Mouse (Mus musculus): ENCODE data around the gene Pycr1. TPM values are rescaled to one million over a fixed set of nuclear protein-coding genes. Genes with fewer than 3 reads are reported as not detected.
A peak's percentile ranks its signal among the peaks of the same experiment; 100 is the strongest.

The Pycr1 gene
- total RNA-seq, 2 experiments from 2014 or later, result 3.5 to 3.8 TPM

DNA sequence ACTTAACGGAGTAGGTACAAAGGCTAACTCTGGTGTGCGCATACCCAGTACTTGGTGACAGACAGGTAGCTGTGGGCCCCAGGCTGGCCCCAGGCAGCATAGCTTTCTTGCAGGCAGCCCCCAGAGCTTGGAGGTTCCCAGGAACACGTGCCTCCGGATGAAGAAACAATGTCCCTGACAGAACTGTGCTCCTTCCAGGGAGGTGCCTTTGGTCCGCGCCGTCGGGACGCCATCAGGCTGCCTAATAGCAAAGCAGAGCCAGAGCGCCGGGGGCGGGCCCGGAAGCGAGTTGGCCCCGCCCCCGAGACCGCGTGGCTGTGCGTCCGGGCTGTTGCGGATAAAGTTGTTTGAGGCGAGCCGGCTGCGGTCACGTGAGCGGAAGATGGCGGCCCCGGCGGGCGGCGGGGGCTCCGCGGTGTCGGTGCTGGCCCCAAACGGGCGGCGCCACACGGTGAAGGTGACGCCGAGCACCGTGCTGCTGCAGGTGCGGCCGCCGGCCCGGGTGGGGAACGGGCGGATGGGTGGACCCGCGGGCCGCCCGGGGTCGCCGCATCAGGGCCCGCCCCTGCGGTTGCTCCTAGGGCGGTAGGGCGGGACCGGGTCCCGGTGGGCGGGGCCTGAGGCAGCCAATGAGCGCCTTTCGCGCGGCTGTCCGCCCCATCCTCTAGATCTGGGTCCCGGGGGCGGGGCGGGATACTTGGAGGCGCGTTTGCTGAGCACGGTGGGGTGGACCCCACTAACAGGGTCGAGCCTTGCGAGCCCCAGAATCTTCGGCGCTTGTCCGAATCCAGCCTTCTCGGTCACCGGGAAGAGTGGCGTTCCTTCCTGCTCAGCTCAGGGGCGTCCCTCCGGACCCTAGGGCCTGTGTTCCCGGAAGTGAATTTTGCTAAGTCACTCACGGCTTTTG is 29.4 kb upstream of the Pycr1 start, which contains the start of gene Aspscr1:
Gene Aspscr1 (plus strand): TSS at position 287 of the 907 bp plus-strand sequence.
- Histone ChIP-seq H3K27ac (peak within 1 kb of the TSS; percentile 97), H3K4me3 (peak within 1 kb of the TSS; percentile 88)
- intact Hi-C loops (cut with DNase I), result loop anchor here (2.0 kb wide), 1 partner anchor 14 kb away; no protein-coding TSS in a partner anchor
- TF ChIP-seq CTCF (IDR thresholded peaks at IDR 0.05), result no peak
- DNase-seq, result peak; percentile 99

DNA sequence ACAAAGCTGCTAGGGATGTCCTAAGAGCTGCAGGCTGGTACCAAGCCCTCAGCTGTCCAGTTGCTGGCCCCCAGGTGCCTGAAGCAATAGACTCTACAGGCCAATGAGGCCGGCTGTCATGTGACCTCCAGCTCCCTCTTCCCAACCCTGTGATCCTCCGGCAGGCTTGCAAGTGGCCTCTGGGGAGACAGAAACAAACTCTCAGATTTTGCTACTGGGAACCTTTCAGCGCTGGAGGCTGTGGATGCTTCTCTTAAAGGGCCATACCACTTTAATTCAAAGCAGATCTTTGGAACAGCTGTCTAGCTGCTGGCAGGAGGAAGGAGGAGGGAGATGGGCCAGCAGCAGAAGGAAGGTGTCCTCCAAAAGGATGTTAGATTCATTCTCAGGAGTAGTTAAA is 23.0 kb upstream of the Pycr1 start:
- intact Hi-C loops (cut with DNase I), result no loop called here
- no peak for TF ChIP-seq CTCF (IDR thresholded peaks at IDR 0.05)
- H3K27ac ChIP-seq, result no peak overlapping the region

DNA sequence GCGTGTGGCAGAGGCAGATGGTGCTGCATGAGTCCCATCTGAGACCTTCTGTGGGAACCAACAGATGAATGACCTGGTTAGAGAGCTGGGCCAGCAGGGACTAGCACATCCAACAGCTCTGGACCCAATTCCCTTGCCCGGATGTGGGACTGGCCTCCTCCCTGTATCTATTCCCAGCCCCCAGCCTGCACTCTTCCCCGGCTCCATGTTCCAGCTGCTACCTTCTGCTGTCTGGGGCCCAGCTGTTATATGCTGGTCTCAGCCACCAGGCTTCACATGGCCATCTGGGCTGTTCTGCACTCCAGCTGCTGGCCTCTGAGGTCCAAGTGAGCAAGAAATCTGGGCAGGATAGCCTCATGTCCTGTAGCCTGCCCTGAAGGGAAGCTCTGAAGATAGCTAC is 21.8 kb upstream of the Pycr1 start:
- intact Hi-C loops (cut with DNase I), result loop anchor here (2.0 kb wide), 1 partner anchor 21 kb away; no protein-coding TSS in a partner anchor
- peak; percentile 51 for DNase-seq
- TF ChIP-seq CTCF (IDR thresholded peaks at IDR 0.05), result no peak
- no peak overlapping the region for H3K27ac ChIP-seq
- H3K4me3 ChIP-seq, result no peak overlapping the region

More for the DNA sequence above, 23.0 kb upstream of the Pycr1 start:
- no peak overlapping the region for H3K4me3 ChIP-seq
- peak; percentile 38 for DNase-seq

DNA sequence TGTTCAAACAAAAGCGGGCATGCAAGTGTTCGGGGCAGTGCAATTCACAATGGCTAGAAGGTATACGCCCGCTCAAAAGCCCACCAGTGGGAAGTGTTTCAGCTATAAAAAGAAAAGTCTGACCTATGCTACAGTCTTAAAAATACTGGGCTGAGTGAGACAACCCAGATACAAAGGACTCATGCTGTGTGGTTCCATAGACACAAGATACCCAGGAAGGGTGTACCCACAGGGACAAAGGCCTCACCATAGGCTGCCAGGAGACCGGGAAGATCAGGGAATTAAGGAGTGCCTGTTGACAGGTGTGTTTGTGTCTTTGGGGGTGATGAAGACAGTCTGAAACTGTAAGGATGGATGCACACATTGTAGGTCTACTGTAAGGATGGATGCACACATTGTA is 20.1 kb upstream of the Pycr1 start:
- Histone ChIP-seq H3K4me3 (no peak overlapping the region), H3K27ac (no peak overlapping the region)
- intact Hi-C loops (cut with DNase I), result loop anchor here (2.0 kb wide), 1 partner anchor 23 kb away; no protein-coding TSS in a partner anchor
- DNase-seq, result no peak
- no peak for TF ChIP-seq CTCF (IDR thresholded peaks at IDR 0.05)

DNA sequence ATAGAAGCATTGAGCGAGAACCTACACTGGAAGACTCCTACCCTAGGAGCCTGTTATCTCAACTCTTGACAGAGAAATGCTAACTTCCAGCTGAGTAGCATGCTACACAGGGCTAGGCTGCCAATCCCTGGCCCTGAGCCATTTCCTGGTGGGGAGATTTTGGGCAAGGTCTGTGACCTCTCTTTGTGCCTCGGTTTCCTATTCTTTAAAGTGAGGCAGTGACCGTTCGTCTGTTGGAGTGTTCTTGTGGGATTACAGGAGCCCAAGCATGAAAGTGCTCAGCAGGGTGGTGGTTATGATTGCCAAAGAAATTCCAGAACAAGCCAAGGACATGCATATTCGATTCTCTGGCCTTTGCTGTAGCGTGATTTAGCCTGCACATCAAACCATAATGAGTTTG is 19.2 kb upstream of the Pycr1 start:
- DNase-seq, result no peak
- Histone ChIP-seq H3K27ac (no peak overlapping the region), H3K4me3 (no peak overlapping the region)
- no peak for TF ChIP-seq CTCF (IDR thresholded peaks at IDR 0.05)
- intact Hi-C loops (cut with DNase I), result no loop called here

DNA sequence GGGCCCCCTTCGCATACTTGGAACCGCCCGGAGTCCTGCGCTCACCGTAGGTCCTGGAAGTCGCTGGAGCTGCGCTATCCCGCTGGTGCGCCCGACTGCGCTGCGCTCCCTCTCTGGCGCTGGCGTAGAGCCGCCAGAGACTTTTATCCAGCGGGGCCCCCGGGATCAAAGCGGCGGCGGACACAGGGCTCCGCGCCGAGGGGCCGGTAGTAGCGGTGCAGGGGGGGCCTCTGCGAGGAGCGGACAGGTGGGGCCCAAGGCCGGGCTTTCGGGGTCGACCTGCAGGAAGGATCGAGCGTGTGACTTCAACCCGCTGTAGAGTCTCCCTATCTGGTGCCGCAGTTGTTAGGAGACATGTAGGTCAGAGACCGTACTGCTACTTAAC is 17.5 kb upstream of the Pycr1 start, which contains the start of gene Notum:
Gene Notum (minus strand): TSS at position 100 of the 385 bp plus-strand sequence.
- intact Hi-C loops (cut with DNase I), result no loop called here
- no peak for TF ChIP-seq CTCF (IDR thresholded peaks at IDR 0.05)
- H3K4me3 ChIP-seq, result peak within 1 kb of the TSS; percentile 75
- no peak within 1 kb of the TSS for H3K27ac ChIP-seq
- no peak for DNase-seq

DNA sequence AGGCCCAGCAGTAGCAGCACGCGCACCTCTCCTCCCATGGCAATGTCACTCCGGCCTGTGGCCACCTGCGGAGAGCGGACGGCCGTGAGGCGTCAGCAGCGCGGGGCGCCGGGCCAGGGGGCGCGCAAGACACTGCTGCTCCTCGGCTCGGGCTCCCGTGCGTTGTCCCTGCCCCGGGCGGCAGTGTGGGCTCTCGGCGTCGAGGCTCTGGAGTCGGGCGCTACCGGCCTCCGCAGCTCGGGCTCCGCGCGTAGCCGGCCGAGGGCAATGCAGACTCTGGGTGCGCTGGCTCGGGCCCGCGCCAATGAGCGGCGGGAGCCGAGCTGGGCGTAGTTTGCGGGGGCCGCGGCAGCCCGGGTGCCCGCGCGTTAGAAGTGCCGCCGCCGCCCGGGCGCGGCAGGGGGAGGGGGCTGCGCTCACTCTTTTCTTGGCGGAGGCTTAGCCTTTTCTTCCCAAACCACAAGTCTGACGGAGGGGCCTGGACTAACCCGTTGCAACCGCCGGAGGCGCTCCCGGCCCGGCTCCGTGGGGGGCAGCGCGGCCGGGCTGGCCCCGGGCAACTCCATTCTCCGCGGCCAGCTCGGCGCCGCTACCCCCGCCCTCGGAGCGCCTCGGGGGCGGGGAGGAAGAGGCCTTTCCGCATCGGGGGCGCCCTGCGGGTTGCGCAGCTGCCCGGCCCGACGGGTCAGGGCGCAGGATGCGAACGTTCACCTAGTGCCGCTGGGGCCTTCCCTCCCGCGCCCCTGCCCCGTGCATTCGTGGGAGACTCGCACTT is 16.9 kb upstream of the Pycr1 start:
- TF ChIP-seq CTCF (IDR thresholded peaks at IDR 0.05), result peak; percentile 50
- H3K27ac ChIP-seq, result no peak overlapping the region
- peak overlapping the region; percentile 75 for H3K4me3 ChIP-seq
- peak; percentile 64 for DNase-seq
- intact Hi-C loops (cut with DNase I), result no loop called here

DNA sequence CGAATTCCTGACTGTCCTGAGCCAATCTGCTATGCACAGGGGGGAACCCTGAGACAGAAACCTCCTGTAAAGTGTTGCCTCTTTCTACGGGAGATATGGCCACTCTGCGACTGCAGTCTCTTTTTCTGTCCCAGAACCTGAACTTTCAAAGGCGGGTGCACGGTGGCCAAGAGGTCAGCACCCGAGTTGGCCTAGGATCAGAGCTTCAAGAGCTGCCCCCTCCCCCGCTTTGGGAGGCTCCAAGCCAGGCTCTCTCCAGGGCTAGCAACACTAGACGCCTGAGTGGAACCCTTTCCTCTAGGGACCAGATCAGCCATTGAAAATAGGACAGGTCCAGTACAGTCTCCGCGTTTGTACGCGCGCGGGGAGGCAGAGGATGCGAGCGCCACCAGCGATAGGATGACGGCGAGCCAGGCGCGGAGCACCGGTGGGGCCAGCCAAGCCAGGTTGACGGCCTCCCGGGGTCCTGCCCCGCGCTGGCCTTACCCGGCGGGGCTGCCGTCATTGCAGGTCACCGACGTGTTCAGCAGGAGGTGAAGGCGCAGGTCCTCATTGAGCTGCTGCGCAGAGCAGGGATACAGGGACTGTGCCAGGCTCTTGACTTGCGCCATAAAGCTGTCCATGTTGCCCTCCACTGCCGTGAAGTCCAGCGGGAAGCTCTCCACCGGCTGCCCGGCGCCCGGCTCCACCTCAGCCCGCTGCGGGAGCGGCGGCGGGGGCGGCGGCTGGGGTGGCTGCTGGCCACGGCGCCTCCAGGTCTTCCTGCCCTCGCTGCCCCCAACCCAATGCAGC is 16.1 kb upstream of the Pycr1 start:
- no peak overlapping the region for H3K27ac ChIP-seq
- peak overlapping the region; percentile 75 for H3K4me3 ChIP-seq
- intact Hi-C loops (cut with DNase I), result loop anchor here (1.0 to 10.0 kb wide), 3 partner anchors 13 to 115 kb away; partner anchors contain the start of gene Aspscr1
- TF ChIP-seq CTCF (IDR thresholded peaks at IDR 0.05), result no peak
- DNase-seq, result peak; percentile 45

DNA sequence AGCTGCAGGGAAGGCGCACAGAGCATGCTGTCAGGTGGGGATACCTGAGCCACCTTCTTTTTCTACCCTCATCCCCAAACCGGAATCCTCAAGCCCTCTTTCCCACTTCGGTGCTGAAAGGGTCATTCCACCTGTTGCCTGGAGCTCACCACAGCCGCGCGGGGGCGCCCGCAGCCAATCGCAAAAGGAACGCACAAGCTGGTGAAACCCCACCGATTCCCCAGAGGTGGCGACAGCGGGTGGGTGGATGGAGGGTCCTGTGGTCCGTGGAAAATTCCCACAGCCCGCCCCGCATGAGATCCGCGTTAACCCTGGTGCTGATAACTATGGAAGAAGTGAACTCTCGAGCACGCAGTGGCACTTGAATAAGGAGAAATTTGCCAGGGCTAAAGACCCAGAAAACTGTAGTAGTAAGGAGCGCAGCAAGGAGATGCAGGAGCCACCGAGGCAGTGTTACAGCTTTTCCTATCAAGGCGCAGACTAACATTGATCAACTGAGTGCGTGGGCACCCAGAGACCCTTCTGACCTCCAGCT is 15.4 kb upstream of the Pycr1 start:
- TF ChIP-seq CTCF (IDR thresholded peaks at IDR 0.05), result peak; percentile 93
- peak; percentile 88 for DNase-seq
- H3K4me3 ChIP-seq, result peak overlapping the region; percentile 25; the same call in 1 of the 2 replicates
- H3K27ac ChIP-seq, result no peak overlapping the region
- intact Hi-C loops (cut with DNase I), result loop anchor here (1.0 to 10.0 kb wide), 3 partner anchors 14 to 116 kb away; partner anchors contain the start of gene Aspscr1

DNA sequence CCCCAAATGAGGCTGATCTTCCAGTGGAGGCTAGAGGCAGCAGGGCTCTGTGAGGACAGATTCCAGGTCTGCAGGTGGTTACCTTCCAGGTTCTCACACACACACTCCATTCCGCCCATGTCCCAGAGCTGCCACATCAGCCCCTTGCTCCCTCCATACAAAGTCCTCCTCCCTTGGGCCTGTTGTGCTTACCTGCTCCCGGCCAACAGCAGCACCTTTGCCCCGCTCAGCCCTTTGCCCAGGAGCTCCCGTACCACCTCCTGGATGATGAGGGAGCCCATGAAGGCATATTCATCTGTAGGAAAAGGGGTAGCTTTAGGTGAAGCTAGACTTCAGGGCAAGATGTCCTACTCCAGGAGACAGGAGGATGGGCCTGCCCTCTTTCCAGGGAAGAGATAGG is 13.7 kb upstream of the Pycr1 start:
- no peak overlapping the region for H3K4me3 ChIP-seq
- intact Hi-C loops (cut with DNase I), result loop anchor here (10.0 kb wide), 1 partner anchor 118 kb away; no protein-coding TSS in a partner anchor
- DNase-seq, result no peak
- TF ChIP-seq CTCF (IDR thresholded peaks at IDR 0.05), result no peak
- H3K27ac ChIP-seq, result no peak overlapping the region

DNA sequence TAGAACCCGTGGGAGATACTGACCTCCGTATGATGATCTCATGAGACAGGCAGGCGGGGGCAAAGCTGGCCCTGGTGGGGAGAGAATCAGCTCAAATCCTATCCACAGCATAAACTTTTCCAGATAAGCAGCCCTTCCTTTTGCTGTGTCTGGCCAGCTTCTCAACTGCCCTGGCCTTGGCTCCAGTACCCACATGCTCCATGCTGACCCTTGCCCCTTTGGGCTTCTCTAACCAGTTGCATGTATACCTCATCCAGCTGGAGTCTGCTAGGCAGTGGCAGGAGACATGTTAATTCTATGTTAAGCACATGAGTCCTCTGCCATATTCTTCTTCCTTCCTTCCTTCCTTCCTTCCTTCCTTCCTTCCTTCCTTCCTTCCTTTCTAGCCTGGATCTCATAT is 11.2 kb upstream of the Pycr1 start:
- H3K4me3 ChIP-seq, result no peak overlapping the region
- DNase-seq, result no peak
- no peak overlapping the region for H3K27ac ChIP-seq
- intact Hi-C loops (cut with DNase I), result loop anchor here (10.0 kb wide), 1 partner anchor 120 kb away; no protein-coding TSS in a partner anchor
- no peak for TF ChIP-seq CTCF (IDR thresholded peaks at IDR 0.05)

Measured in gastrocnemius, adult 2 months (tissue).